Mouse (Mus musculus): Measurements from ENCODE around the gene Rc3h2. TPM values are rescaled to one million over a fixed set of nuclear protein-coding genes. Genes with fewer than 3 reads are reported as not detected.

The Rc3h2 gene
- 10 to 100 TPM; 37.7 to 38.1 TPM for total RNA-seq (2021)
- long read RNA-seq, experiment 1, partial matches to known transcripts = 1 of 2 reads
- long read RNA-seq, experiment 1, other reads (novel, unspliced or antisense) = 1 of 2 reads
- long read RNA-seq, experiment 2, full-length matches to known transcripts = 2 of 6 reads
- long read RNA-seq, experiment 2, partial matches to known transcripts = 0 of 6 reads
- long read RNA-seq, experiment 2, other reads (novel, unspliced or antisense) = 4 of 6 reads

- peak; percentile 86 for DNase-seq (ENCODE audit: low spot score in 2 of 2)
Measured at GRCm38 (mm10) chr2:37422306-37423304, at the start of gene Rc3h2. Gene Rc3h2, minus strand, starts transcription at chr2:37422903.

- DNase-seq (ENCODE audit: low spot score in 2 of 2) = no peak
Measured at GRCm38 (mm10) chr2:37466266-37466665, 43.6 kb upstream of the Rc3h2 start.

- no peak for DNase-seq (ENCODE audit: low spot score in 2 of 2)
Measured at GRCm38 (mm10) chr2:37460707-37461106, 38.0 kb upstream of the Rc3h2 start.

GRCm38 (mm10) chr2:37452376-37452760 lies 29.7 kb upstream of the Rc3h2 start:
- no peak for DNase-seq (ENCODE audit: low spot score in 2 of 2)

GRCm38 (mm10) chr2:37451667-37452375 lies 29.1 kb upstream of the Rc3h2 start:
- DNase-seq (ENCODE audit: low spot score in 2 of 2) = peak; percentile 90 to 91

GRCm38 (mm10) chr2:37442611-37443591 lies 20.2 kb upstream of the Rc3h2 start, which contains the start of the genes Zbtb26, Zbtb6 and Rabgap1:
Gene Zbtb26, minus strand, starts transcription at chr2:37443135.
Gene Zbtb6, minus strand, starts transcription at chr2:37443171.
Gene Rabgap1, plus strand, starts transcription at chr2:37443279.
- peak; percentile 93 to 95 for DNase-seq (ENCODE audit: low spot score in 2 of 2)

- no peak for DNase-seq (ENCODE audit: low spot score in 2 of 2)
Measured at GRCm38 (mm10) chr2:37431609-37432008, 8.9 kb upstream of the Rc3h2 start.

- DNase-seq (ENCODE audit: low spot score in 2 of 2) = peak; percentile 65 to 68
Measured at GRCm38 (mm10) chr2:37430593-37431464, 8.1 kb upstream of the Rc3h2 start.

GRCm38 (mm10) chr2:37423671-37424070 lies 968 bp upstream of the Rc3h2 start:
- no peak for DNase-seq (ENCODE audit: low spot score in 2 of 2)

- DNase-seq (ENCODE audit: low spot score in 2 of 2) = no peak
Measured at GRCm38 (mm10) chr2:37421903-37422302, 800 bp downstream of the Rc3h2 start.

GRCm38 (mm10) chr2:37395539-37395938 lies 27.2 kb downstream of the Rc3h2 start:
- DNase-seq (ENCODE audit: low spot score in 2 of 2) = no peak

GRCm38 (mm10) chr2:37382921-37383320 lies 39.8 kb downstream of the Rc3h2 start:
- DNase-seq (ENCODE audit: low spot score in 2 of 2) = no peak

GRCm38 (mm10) chr2:37380189-37380588 lies 42.5 kb downstream of the Rc3h2 start:
- DNase-seq (ENCODE audit: low spot score in 2 of 2) = peak; percentile 37 to 38

- no peak for DNase-seq (ENCODE audit: low spot score in 2 of 2)
Measured at GRCm38 (mm10) chr2:37376018-37376417, 46.7 kb downstream of the Rc3h2 start.

- DNase-seq (ENCODE audit: low spot score in 2 of 2) = no peak
Measured at GRCm38 (mm10) chr2:37370651-37371050, 52.1 kb downstream of the Rc3h2 start.

- no peak for DNase-seq (ENCODE audit: low spot score in 2 of 2)
Measured at GRCm38 (mm10) chr2:37359908-37360307, 62.8 kb downstream of the Rc3h2 start.

- DNase-seq (ENCODE audit: low spot score in 2 of 2) = peak; percentile 79 to 80
Measured at GRCm38 (mm10) chr2:37358633-37359540, 63.8 kb downstream of the Rc3h2 start, which contains the start of gene Pdcl. Gene Pdcl, minus strand, starts transcription at chr2:37359332.

GRCm38 (mm10) chr2:37355571-37355970 lies 67.1 kb downstream of the Rc3h2 start:
- DNase-seq (ENCODE audit: low spot score in 2 of 2) = no peak

Data from adrenal gland, adult 18-20 months (tissue).